Mouse (Mus musculus): Measurements from ENCODE around the gene Isoc2a. TPM values are rescaled to one million over a fixed set of nuclear protein-coding genes. Genes with fewer than 3 reads are reported as not detected.

Gene Isoc2a
- polyA plus RNA-seq, 1 experiment from 2014 or later, result 0.88 TPM

DNA sequence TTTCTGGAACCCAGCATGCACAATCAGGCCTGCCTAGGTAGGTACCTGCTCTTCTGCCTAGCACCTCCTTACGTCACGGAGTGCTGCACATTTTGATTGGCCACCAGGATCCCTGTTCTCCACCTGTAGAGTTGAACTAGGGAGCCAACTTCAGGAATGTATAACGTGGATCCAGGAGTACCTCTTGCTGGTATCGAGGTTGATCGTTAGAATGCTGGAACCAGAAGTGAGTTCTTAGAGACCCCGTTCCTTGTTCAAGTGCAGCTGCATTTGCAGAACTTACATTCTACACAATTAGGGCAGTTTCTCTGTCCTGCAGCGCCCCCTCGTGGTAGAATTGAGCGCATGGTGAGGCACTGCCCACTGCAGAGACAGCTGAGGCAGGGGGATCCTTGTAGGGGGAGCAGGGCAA lies 63.1 kb downstream of the Isoc2a start:
- Histone ChIP-seq H3K4me1 (ENCODE audit: insufficient read depth) (no peaks in the 10 kb centered on the region), H3K9ac (no peak overlapping the region), H3K27me3 (ENCODE audit: insufficient read depth, low read length) (no peaks in the 10 kb centered on the region), H3K9me3 (ENCODE audit: low read depth, low read length) (no peaks in the 10 kb centered on the region), H3K4me2 (no peak overlapping the region), H3K36me3 (ENCODE audit: insufficient read depth) (no peaks in the 10 kb centered on the region), H3K27ac (ENCODE audit: low read depth) (no peak overlapping the region), H3K4me3 (ENCODE audit: low read depth, low read length) (no peak overlapping the region)
- peak; percentile 88 for TF ChIP-seq CTCF (IDR thresholded peaks at IDR 0.05; ENCODE audit: low read depth)
- peak; percentile 41; the same call in 1 of the 2 replicates for ATAC-seq (ENCODE audit: insufficient read depth)
- WGBS, result 14% methylated on average over 9 of the region's 9 CpGs
- DNase-seq, result peak; percentile 90

DNA sequence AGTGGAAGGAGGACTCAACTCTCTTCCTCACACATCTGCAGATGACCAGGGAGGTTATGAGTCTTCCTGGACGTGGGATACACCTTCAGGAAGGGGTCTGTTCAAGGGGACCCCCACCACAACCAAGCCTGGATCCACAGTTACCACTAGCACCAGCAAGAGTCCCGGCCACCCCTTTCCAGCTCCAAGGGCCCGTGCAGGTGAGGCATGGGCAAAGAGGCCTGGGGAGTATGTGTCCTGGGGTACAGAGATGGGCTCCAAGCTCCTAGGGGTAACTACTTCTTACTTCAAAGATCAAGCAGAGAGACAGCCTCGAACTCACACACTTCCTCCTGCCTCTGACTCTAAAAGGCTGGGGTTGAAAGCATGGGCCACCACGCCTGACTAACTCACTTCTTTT lies 65.7 kb downstream of the Isoc2a start:
- no peak for ATAC-seq (ENCODE audit: insufficient read depth)
- no peaks in the 10 kb centered on the region for H3K4me1 ChIP-seq (ENCODE audit: insufficient read depth)
- no peaks in the 10 kb centered on the region for H3K9me3 ChIP-seq (ENCODE audit: low read depth, low read length)
- DNase-seq, result no peak
- no peak overlapping the region for H3K27ac ChIP-seq (ENCODE audit: low read depth)
- H3K9ac ChIP-seq, result no peak overlapping the region
- H3K4me3 ChIP-seq (ENCODE audit: low read depth, low read length), result no peak overlapping the region
- no peaks in the 10 kb centered on the region for H3K36me3 ChIP-seq (ENCODE audit: insufficient read depth)
- WGBS, result 41% methylated on average over 5 of the region's 5 CpGs
- TF ChIP-seq CTCF (IDR thresholded peaks at IDR 0.05; ENCODE audit: low read depth), result no peak
- no peaks in the 10 kb centered on the region for H3K27me3 ChIP-seq (ENCODE audit: insufficient read depth, low read length)
- H3K4me2 ChIP-seq, result no peak overlapping the region

DNA sequence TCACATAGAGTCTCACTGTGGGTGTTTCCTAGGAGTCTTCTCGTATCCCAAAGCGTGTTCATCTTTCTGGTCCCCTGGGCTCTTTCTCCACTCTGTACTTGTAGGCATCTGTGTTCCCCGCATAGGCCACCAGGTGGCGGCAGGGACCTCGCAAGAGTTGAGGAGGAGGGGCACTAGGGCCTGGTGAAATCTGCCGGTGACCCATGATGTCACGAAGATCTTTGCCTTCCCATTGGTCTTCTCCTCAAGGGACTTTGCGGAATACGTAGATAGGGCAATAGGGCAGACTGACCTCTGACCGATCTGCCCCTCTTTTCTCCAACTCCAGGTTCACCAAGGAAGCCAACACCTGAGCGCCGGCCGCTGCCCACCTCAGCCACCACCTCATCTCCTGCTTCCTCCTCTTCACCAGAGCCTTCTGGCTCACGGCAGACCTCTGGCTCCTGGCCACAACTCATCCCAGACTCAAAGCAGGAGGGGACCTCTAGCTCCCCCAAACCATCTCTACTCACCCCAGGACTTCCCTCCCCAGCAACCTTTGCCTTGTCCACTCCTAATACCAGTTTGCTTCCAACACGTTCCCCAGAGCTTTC lies 66.4 kb downstream of the Isoc2a start:
- Histone ChIP-seq H3K9ac (no peak overlapping the region), H3K4me1 (ENCODE audit: insufficient read depth) (no peaks in the 10 kb centered on the region), H3K9me3 (ENCODE audit: low read depth, low read length) (no peaks in the 10 kb centered on the region), H3K27ac (ENCODE audit: low read depth) (no peak overlapping the region), H3K4me3 (ENCODE audit: low read depth, low read length) (peak overlapping the region; percentile 26; the same call in 1 of the 2 replicates), H3K4me2 (peak overlapping the region; percentile 55), H3K27me3 (ENCODE audit: insufficient read depth, low read length) (no peaks in the 10 kb centered on the region), H3K36me3 (ENCODE audit: insufficient read depth) (no peaks in the 10 kb centered on the region)
- DNase-seq (peak; percentile 97), ATAC-seq (ENCODE audit: insufficient read depth) (peak; percentile 80)
- TF ChIP-seq CTCF (IDR thresholded peaks at IDR 0.05; ENCODE audit: low read depth), result peak; percentile 96
- 18% methylated on average over 15 of the region's 15 CpGs for WGBS

Other genes starting within 250 kb of the Isoc2a start
- gene Tmem86b, start 245.7 kb upstream of the Isoc2a start, polyA plus RNA-seq (2014; fragmentation: Nextera tagmentation; extraction: Ambion mirVana), result 1.0 and 1.3 TPM in 2 replicates
- 7.6 and 7.8 TPM in 2 replicates for gene Ppp6r1, start 218.1 kb upstream of the Isoc2a start, polyA plus RNA-seq (2014; fragmentation: Nextera tagmentation; extraction: Ambion mirVana)
- gene Hspbp1, start 192.1 kb upstream of the Isoc2a start, polyA plus RNA-seq (2014; fragmentation: Nextera tagmentation; extraction: Ambion mirVana), result 94.0 and 98.5 TPM in 2 replicates
- 1.4 and 1.6 TPM in 2 replicates for gene Brsk1, start 186.5 kb upstream of the Isoc2a start, polyA plus RNA-seq (2014; fragmentation: Nextera tagmentation; extraction: Ambion mirVana)
- gene Tmem150b, start 151.9 kb upstream of the Isoc2a start, polyA plus RNA-seq (2014; fragmentation: Nextera tagmentation; extraction: Ambion mirVana), result not detected in 2 replicates
- gene Kmt5c, start 137.0 kb upstream of the Isoc2a start, polyA plus RNA-seq (2014; fragmentation: Nextera tagmentation; extraction: Ambion mirVana), result 51.3 and 53.1 TPM in 2 replicates
- gene Cox6b2, start 124.1 kb upstream of the Isoc2a start, polyA plus RNA-seq (2014; fragmentation: Nextera tagmentation; extraction: Ambion mirVana), result 37.3 and 40.1 TPM in 2 replicates
- gene Fam71e2, start 105.9 kb upstream of the Isoc2a start, polyA plus RNA-seq (2014; fragmentation: Nextera tagmentation; extraction: Ambion mirVana), result not detected in 2 replicates
- not detected in 2 replicates for gene Il11, start 94.3 kb upstream of the Isoc2a start, polyA plus RNA-seq (2014; fragmentation: Nextera tagmentation; extraction: Ambion mirVana)
- gene Tmem190, start 94.2 kb upstream of the Isoc2a start, polyA plus RNA-seq (2014; fragmentation: Nextera tagmentation; extraction: Ambion mirVana), result not detected in 2 replicates
- 11.6 and 11.7 TPM in 2 replicates for gene Tmem238, start 87.5 kb upstream of the Isoc2a start, polyA plus RNA-seq (2014; fragmentation: Nextera tagmentation; extraction: Ambion mirVana)
- gene Rpl28, start 84.3 kb upstream of the Isoc2a start, polyA plus RNA-seq (2014; fragmentation: Nextera tagmentation; extraction: Ambion mirVana), result 294 and 337 TPM in 2 replicates
- 428 and 470 TPM in 2 replicates for gene Ube2s, start 64.6 kb upstream of the Isoc2a start, polyA plus RNA-seq (2014; fragmentation: Nextera tagmentation; extraction: Ambion mirVana)
- gene Shisa7, start 32.5 kb upstream of the Isoc2a start, polyA plus RNA-seq (2014; fragmentation: Nextera tagmentation; extraction: Ambion mirVana), result 1.1 and 1.3 TPM in 2 replicates
- 5.8 and 6.1 TPM in 2 replicates for gene Isoc2b, start 6.9 kb upstream of the Isoc2a start, polyA plus RNA-seq (2014; fragmentation: Nextera tagmentation; extraction: Ambion mirVana)
- gene Gm36210, start 29.4 kb downstream of the Isoc2a start, polyA plus RNA-seq (2014; fragmentation: Nextera tagmentation; extraction: Ambion mirVana), result not detected in 2 replicates
- 4.2 and 4.3 TPM in 2 replicates for gene Zfp628, start 38.1 kb downstream of the Isoc2a start, polyA plus RNA-seq (2014; fragmentation: Nextera tagmentation; extraction: Ambion mirVana)
- gene Nat14, start 44.9 kb downstream of the Isoc2a start, polyA plus RNA-seq (2014; fragmentation: Nextera tagmentation; extraction: Ambion mirVana), result 1.4 and 2.3 TPM in 2 replicates
- gene Ssc5d, start 48.6 kb downstream of the Isoc2a start, polyA plus RNA-seq (2014; fragmentation: Nextera tagmentation; extraction: Ambion mirVana), result 2.1 and 2.2 TPM in 2 replicates
- gene Sbk2, start 87.3 kb downstream of the Isoc2a start, polyA plus RNA-seq (2014; fragmentation: Nextera tagmentation; extraction: Ambion mirVana), result 0.13 and 0.46 TPM in 2 replicates
- gene Sbk3, start 94.0 kb downstream of the Isoc2a start, polyA plus RNA-seq (2014; fragmentation: Nextera tagmentation; extraction: Ambion mirVana), result 0.76 and 0.87 TPM in 2 replicates
- gene Zfp579, start 119.0 kb downstream of the Isoc2a start, polyA plus RNA-seq (2014; fragmentation: Nextera tagmentation; extraction: Ambion mirVana), result 35.1 and 35.9 TPM in 2 replicates
- 13.6 and 13.8 TPM in 2 replicates for gene Zfp524, start 137.3 kb downstream of the Isoc2a start, polyA plus RNA-seq (2014; fragmentation: Nextera tagmentation; extraction: Ambion mirVana)
- 41.9 and 46.4 TPM in 2 replicates for gene Fiz1, start 137.5 kb downstream of the Isoc2a start, polyA plus RNA-seq (2014; fragmentation: Nextera tagmentation; extraction: Ambion mirVana)
- gene Gm44973, start 138.3 kb downstream of the Isoc2a start, polyA plus RNA-seq (2014; fragmentation: Nextera tagmentation; extraction: Ambion mirVana), result 0.74 TPM in 1 of 2 replicates, not detected in the other
- 7.4 TPM in 2 replicates for gene Zfp865, start 143.2 kb downstream of the Isoc2a start, polyA plus RNA-seq (2014; fragmentation: Nextera tagmentation; extraction: Ambion mirVana)
- gene Ccdc106, start 143.4 kb downstream of the Isoc2a start, polyA plus RNA-seq (2014; fragmentation: Nextera tagmentation; extraction: Ambion mirVana), result 5.6 and 6.0 TPM in 2 replicates
- gene 4632433K11Rik, start 157.0 kb downstream of the Isoc2a start, polyA plus RNA-seq (2014; fragmentation: Nextera tagmentation; extraction: Ambion mirVana), result not detected in 2 replicates
- 4.2 and 4.6 TPM in 2 replicates for gene Zfp784, start 161.3 kb downstream of the Isoc2a start, polyA plus RNA-seq (2014; fragmentation: Nextera tagmentation; extraction: Ambion mirVana)
- gene Zfp580, start 174.4 kb downstream of the Isoc2a start, polyA plus RNA-seq (2014; fragmentation: Nextera tagmentation; extraction: Ambion mirVana), result 44.5 and 45.1 TPM in 2 replicates
- gene U2af2, start 185.0 kb downstream of the Isoc2a start, polyA plus RNA-seq (2014; fragmentation: Nextera tagmentation; extraction: Ambion mirVana), result 145 and 162 TPM in 2 replicates
- gene Epn1, start 203.1 kb downstream of the Isoc2a start, polyA plus RNA-seq (2014; fragmentation: Nextera tagmentation; extraction: Ambion mirVana), result 76.0 and 77.9 TPM in 2 replicates
- not detected in 2 replicates for gene Rfpl4, start 239.8 kb downstream of the Isoc2a start, polyA plus RNA-seq (2014; fragmentation: Nextera tagmentation; extraction: Ambion mirVana)
- gene Rasl2-9, start 248.8 kb downstream of the Isoc2a start, polyA plus RNA-seq (2014; fragmentation: Nextera tagmentation; extraction: Ambion mirVana), result 0.31 and 0.61 TPM in 2 replicates

All from lung, embryonic 14.5 days (tissue).